Mouse (Mus musculus) bone marrow, adult 2 months (tissue): ENCODE measurements around the gene Nyap2. TPM values are rescaled to one million over a fixed set of nuclear protein-coding genes. Genes with fewer than 3 reads are reported as not detected.

ENCODE experiments used
- H3K27ac ChIP-seq: fragments of 200-500 bp; 2 replicates; pipeline ENCODE4 v1.5.1; 2012; ENCODE audit warnings: low read depth, mild to moderate bottlenecking, control low read depth, inconsistent platforms, low read length; ENCODE audit not compliant: control insufficient read depth, poor library complexity, insufficient read depth
- H3K4me1 ChIP-seq: fragments of 200-500 bp; 2 replicates; pipeline ENCODE4 v1.6.1; 2011; ENCODE audit warnings: low read length; ENCODE audit not compliant: control insufficient read depth, insufficient read depth
- H3K4me3 ChIP-seq: fragments of 200-500 bp; replicated peaks from 2 replicates; pipeline ENCODE3; 2011; ENCODE audit warnings: mild to moderate bottlenecking, low read depth, low read length, control low read depth; ENCODE audit not compliant: control insufficient read depth
- CTCF ChIP-seq: fragments of 200-500 bp; IDR thresholded peaks from 2 replicates; pipeline ENCODE4 v1.5.1; 2011; ENCODE audit warnings: low read length, control low read depth; ENCODE audit not compliant: control insufficient read depth, insufficient read depth
- POLR2A ChIP-seq: fragments of 200-500 bp; IDR thresholded peaks from 2 replicates; pipeline ENCODE4 v1.6.1; 2011; ENCODE audit warnings: low read depth, mild to moderate bottlenecking, control low read depth, low read length, borderline replicate concordance; ENCODE audit not compliant: control insufficient read depth
- WGBS: fragments of 180-500 bp; shearing (Covaris S2); methylation state at CpG from one replicate; pipeline ENCODE4 v1.1.7; 2018; 5-methylcytosine and 5-hydroxymethylcytosine counted together
- polyA plus RNA-seq: library from polyadenylated mRNA; stranded (reverse); fragments of >200 nt; gene quantifications from 2 replicates; pipeline ENCODE4 v1.2.4, GENCODE M21; 2011; ENCODE audit warnings: low replicate concordance; ENCODE audit not compliant: missing spikeins, insufficient read depth, insufficient read length

The Nyap2 gene
- polyA plus RNA-seq, 1 experiment = not detected

DNA sequence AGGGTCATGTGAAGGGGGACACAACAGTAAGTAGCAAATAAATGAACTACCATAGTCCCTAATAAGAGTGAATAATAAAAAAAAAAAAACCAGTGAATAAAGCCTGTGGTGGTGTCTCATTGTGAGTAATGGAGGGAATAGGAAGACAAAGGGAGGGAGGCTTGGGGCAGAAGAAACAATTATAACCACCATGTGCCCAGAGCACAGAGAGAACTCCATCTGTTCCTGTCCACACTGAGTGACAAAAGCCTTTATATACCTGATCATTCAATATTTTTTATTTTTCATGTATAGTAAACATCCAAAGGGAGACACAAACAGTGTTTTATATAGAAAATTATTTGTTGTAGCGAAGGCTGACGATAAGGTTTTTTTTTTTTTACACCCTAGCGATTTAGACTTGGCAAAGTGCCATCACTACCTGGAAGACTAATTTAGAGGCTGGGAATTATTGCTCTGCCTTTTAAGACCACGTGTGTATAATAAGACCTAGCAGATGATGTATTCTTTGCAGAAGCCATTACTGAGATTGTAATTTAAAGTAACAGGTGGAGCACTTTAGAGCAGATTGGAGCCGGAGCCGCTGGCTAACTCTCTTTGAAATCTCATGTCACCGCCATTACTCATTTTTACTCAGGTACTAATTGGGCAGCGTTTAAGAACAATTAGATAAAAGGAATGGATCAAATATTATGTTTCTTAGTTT, 55.4 kb downstream of the Nyap2 start:
- TF ChIP-seq CTCF (no peak), POLR2A (no peak)
- Histone ChIP-seq H3K4me1 (no peaks in the 10 kb centered on the region), H3K27ac (no peak overlapping the region), H3K4me3 (no peak overlapping the region)
- WGBS = 81% methylated on average over 8 of the region's 8 CpGs

DNA sequence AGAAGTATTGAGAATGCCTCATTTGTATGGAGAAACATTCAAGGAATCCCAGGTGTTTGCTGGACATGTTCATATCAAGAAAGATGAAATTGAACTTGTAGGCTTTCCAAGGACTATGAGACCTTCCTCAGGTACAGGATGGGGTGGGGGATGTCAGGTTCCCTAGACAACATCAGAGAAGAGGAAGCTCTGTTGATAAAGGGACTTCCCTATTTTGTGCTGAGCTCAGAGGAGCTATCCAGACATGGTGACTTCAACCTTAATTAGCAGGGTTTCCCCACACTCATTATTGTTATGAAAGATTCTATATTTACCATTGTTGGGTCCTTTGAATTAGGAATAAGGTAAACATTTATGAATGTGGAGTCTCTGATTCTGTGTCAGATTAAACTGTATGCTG, 67.1 kb downstream of the Nyap2 start:
- Histone ChIP-seq H3K4me3 (no peak overlapping the region), H3K4me1 (no peaks in the 10 kb centered on the region), H3K27ac (no peak overlapping the region)
- TF ChIP-seq POLR2A (no peak), CTCF (no peak)

DNA sequence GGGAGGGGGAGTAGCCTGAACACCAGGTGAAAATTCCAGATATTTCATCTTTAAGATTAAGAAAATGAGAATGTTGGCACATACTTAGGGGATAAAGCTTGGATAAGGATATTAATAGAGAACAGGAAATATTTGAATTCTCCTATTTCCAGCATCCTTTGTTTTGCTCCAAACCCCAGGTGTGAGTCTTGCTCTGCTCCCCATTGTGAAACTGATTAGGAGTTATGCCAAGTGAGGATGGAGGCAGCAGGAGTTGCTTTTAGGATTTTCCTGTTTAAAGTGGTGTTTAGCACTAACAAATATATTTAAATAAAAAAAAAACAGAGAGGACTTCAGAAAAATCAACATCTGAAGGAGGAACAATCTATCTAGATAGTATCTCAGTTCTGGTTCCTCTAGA, 68.8 kb downstream of the Nyap2 start:
- H3K27ac ChIP-seq = no peak overlapping the region
- no peak overlapping the region for H3K4me3 ChIP-seq
- H3K4me1 ChIP-seq = no peaks in the 10 kb centered on the region
- TF ChIP-seq POLR2A (no peak), CTCF (no peak)

DNA sequence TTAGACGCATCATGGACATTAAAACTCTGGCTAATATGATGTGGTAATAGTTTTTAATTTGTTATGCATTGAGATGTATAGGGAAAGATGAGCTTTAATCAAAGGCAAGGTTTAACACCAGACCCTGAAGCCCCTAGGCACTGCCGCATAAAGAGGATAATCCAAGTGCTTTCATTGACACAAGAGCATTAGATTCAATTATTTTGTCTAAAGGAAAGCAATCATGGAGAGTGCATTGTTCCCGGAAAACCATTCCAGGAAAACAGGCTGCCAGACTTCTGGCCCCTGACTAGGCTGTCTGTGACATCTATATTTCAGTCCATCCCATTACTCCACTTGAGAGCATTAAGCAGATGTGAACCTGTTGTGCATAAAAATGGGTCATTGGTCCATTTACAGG, 92.5 kb downstream of the Nyap2 start:
- Histone ChIP-seq H3K4me1 (no peaks in the 10 kb centered on the region), H3K27ac (no peak overlapping the region), H3K4me3 (no peak overlapping the region)
- TF ChIP-seq CTCF (no peak), POLR2A (no peak)
- 80% methylated on average over 3 of the region's 3 CpGs for WGBS

DNA sequence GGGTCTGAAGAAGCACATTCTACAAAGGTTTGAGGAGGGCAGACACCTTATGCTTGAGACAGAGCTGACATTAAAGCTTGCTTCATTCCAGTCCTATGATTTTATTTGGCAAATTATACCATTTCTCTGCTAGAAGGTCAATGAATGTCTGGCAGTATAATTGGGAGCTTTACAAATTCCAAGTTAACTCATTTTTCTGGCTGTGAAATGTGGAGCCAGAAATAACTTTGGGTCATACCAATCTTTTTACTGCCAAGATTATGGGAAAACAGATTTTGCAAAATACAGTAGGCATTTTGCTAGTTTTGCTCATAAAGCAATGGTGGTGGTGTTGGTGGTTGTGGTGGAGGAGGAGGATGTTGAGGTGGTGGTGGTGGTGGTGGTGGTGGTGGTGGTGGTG, 96.0 kb downstream of the Nyap2 start:
- Histone ChIP-seq H3K4me3 (no peak overlapping the region), H3K27ac (no peak overlapping the region), H3K4me1 (no peaks in the 10 kb centered on the region)
- TF ChIP-seq CTCF = no peak
- TF ChIP-seq POLR2A = no peak

DNA sequence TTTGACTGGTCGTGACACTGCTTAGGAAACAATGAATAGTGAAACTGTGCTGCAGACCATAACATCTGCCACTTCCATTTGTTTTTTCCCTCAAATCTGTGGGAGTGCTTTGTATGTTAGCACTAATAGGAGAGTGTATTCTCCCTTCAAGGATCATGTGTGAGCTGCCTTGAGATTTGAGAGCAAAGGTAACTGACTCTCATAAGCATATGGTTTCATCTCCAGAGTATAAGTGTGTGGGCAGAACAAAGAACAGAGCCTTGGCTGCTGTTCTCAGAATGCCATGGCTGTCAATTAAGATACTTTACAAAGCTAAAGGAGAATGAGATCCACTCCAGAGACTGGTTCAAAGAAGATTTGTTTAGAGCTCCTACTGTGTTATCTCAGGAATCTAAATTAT, 96.6 kb downstream of the Nyap2 start:
- Histone ChIP-seq H3K4me1 (no peaks in the 10 kb centered on the region), H3K4me3 (no peak overlapping the region), H3K27ac (no peak overlapping the region)
- no peak for TF ChIP-seq CTCF
- TF ChIP-seq POLR2A = no peak
- 67% methylated on average over 1 of the region's 1 CpGs for WGBS

DNA sequence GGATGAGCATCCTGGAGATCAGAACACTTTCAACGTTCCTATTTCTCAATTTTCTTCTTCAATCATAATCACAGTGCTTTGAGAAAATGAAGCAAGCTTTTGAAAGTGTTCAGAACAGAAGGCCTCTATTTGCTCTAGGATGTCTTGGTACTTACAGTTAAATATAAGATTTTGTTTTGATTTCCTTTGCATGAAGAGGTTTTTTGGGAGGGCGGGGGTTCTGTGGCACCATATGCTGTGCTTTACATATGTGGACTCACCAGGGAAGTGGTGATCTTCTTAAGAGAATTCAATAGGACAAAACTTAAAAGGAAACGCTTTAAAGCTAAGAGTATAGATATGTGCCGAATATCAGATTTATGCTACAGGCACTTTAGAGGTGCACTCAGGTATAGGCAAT, 103.0 kb downstream of the Nyap2 start:
- 82% methylated on average over 4 of the region's 4 CpGs for WGBS
- TF ChIP-seq CTCF (no peak), POLR2A (no peak)

DNA sequence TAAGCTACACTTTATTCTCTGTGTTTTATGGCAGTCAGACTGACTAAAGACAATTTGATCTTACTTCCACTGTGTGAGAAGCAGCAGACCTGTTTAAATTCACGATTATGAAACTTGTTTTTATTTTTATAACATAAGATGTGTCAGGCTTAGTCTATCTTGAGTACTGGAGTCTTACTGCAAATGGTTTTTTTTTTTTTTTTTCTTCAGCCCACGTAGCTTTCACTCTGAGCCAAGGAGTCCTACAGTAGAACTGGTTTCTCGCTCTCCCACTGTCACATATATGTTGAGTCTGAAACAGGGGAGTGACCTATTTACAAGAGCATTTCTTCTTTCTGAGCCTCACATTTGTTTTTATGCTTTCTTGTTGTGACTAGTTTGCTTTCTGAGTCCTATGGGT, 103.9 kb downstream of the Nyap2 start:
- H3K27ac ChIP-seq = no peak overlapping the region
- no peaks in the 10 kb centered on the region for H3K4me1 ChIP-seq
- 69% methylated on average over 3 of the region's 3 CpGs for WGBS
- TF ChIP-seq CTCF = no peak
- TF ChIP-seq POLR2A = no peak
- H3K4me3 ChIP-seq = no peak overlapping the region

More for the DNA sequence above, 103.0 kb downstream of the Nyap2 start:
- Histone ChIP-seq H3K4me3 (no peak overlapping the region), H3K4me1 (no peaks in the 10 kb centered on the region), H3K27ac (no peak overlapping the region)

DNA sequence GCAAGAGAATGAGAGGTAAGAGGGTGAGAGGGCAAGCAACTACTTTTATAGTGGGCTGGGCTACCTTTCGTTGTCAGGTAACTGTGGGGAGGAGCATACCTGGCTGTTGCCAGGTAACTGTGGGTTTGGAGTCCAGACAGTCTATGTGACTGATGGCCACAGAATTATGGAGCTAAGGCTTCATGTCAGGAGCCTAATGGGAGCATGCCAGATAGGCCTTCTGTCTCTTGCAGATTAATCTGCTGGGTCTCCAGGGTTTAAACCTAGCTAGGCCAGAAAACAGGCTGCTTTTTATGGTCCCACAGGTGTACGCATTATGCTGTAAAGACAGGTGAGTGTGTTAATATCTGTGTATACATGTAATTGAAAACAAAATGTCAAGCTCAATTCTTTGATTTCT, 132.8 kb downstream of the Nyap2 start:
- no peak for TF ChIP-seq CTCF
- no peak for TF ChIP-seq POLR2A
- 78% methylated on average over 2 of the region's 2 CpGs for WGBS
- Histone ChIP-seq H3K27ac (no peak overlapping the region), H3K4me1 (no peaks in the 10 kb centered on the region), H3K4me3 (no peak overlapping the region)
